In the genomic region with DNA sequence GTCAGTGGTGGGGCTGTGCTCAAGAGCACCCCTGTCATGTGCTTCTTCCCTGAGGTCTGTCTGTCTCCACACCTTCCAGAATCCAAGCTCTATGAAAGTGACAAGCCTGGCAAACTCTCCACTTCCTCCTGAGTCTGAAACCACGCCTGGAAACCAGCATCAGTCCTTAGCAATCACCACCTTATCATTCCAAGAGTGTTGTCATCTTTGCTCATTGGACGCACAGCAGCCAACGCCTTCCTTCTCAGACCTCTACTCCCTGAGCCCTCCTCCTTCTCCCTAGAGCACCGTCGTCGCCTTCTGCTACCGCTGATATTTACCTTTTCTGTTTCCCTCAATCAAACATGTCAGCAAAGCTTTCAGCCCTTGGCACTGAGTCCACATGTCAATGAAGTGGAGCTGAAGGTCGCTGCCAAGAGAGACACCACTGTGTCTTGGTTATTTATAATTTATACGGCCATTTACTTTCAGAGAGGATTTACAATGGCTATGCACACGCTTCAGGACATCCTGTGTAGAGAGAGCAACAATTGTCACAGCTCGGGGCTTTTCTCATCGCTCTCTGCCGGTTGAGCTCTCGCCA, we compare ENCODE assay signal across 10 mouse cellular contexts. TPM values are rescaled to one million over a fixed set of nuclear protein-coding genes. Genes with fewer than 3 reads are reported as not detected.
A peak's percentile ranks its signal among the peaks of the same experiment; 100 is the strongest.
DNase-seq lines count a peak whose midpoint lies in the region; ATAC-seq and TF ChIP-seq lines count a peak whose summit lies in the region.
"Had no signal": no experiment of that assay in that cellular context is flagged by ENCODE, and none has a peak within 500 bp of the region (broad histone marks: within the 10 kb centered on the region; RNA-seq: fewer than 3 reads in every experiment).

No protein-coding gene starts in this region.

- TF ChIP-seq CTCF in layer of hippocampus, adult 2 months (conservative IDR thresholded peaks at IDR 0.05): no peak

- H3K36me3 ChIP-seq in heart, embryonic 16.5 days (ENCODE audit: control insufficient read depth, insufficient read depth): no peaks in the 10 kb centered on the region
- H3K36me3 ChIP-seq in liver, embryonic 16.5 days (ENCODE audit: control insufficient read depth, insufficient read depth): no peaks in the 10 kb centered on the region
- H3K36me3 ChIP-seq in stomach, embryonic 14.5 days (ENCODE audit: control insufficient read depth, insufficient read depth, low read length): no peaks in the 10 kb centered on the region

- no peak for DNase-seq in layer of hippocampus, adult 2 months (ENCODE audit: low spot score in 2 of 2)
- no peak for DNase-seq in layer of hippocampus, adult 8-10 months (ENCODE audit: low spot score in 2 of 2)
- no peak for DNase-seq in layer of hippocampus, adult 9-11 months
- no peak for DNase-seq in adipocyte (ENCODE audit: low spot score)
- DNase-seq in cerebellum, postnatal 14 days: no peak

- peak overlapping the region; percentile 74 for H3K4me3 ChIP-seq in layer of hippocampus, adult 2 months
- peak overlapping the region; percentile 91 for H3K4me3 ChIP-seq in heart, embryonic 16.5 days (ENCODE audit: low read length)
- H3K4me3 ChIP-seq in liver, embryonic 16.5 days (ENCODE audit: low read depth, low read length): peak overlapping the region; percentile 87
- peak overlapping the region; percentile 52; the same call in 1 of the 2 replicates for H3K4me3 ChIP-seq in stomach, embryonic 14.5 days (ENCODE audit: low read depth, low read length)

- no peaks in the 10 kb centered on the region for H3K9me3 ChIP-seq in heart, embryonic 16.5 days (replicated peaks; ENCODE audit: control insufficient read depth, low read length)
- no peaks in the 10 kb centered on the region for H3K9me3 ChIP-seq in liver, embryonic 16.5 days (replicated peaks; ENCODE audit: control insufficient read depth, low read length)
- H3K9me3 ChIP-seq in stomach, embryonic 14.5 days (ENCODE audit: control insufficient read depth, low read depth, low read length): no peaks in the 10 kb centered on the region

- H3K27me3 ChIP-seq in heart, embryonic 16.5 days (ENCODE audit: control insufficient read depth, insufficient read depth, low read length): no peaks in the 10 kb centered on the region
- no peaks in the 10 kb centered on the region for H3K27me3 ChIP-seq in liver, embryonic 16.5 days (ENCODE audit: control insufficient read depth, insufficient read depth, low read depth, low read length)
- no peaks in the 10 kb centered on the region for H3K27me3 ChIP-seq in stomach, embryonic 14.5 days (ENCODE audit: control insufficient read depth, insufficient read depth, low read length)
- H3K27me3 ChIP-seq: Patski had no signal

- ATAC-seq in heart, embryonic 16.5 days (replicated peaks; ENCODE audit: extremely low read depth, insufficient read depth, low FRiP score): no peak
- ATAC-seq in liver, embryonic 16.5 days (ENCODE audit: low read depth): peak; percentile 15; the same call in 1 of the 2 replicates
- no peak for ATAC-seq in stomach, embryonic 14.5 days (ENCODE audit: insufficient number of reproducible peaks, insufficient read depth, low FRiP score, low read depth)

- H3K4me1 ChIP-seq in heart, embryonic 16.5 days (ENCODE audit: control insufficient read depth, insufficient read depth, low read length): peaks cover 23% of the 10 kb centered on the region
- peaks cover 17% of the 10 kb centered on the region for H3K4me1 ChIP-seq in liver, embryonic 16.5 days (ENCODE audit: control insufficient read depth, low read depth, low read length)
- peaks cover 11% of the 10 kb centered on the region for H3K4me1 ChIP-seq in stomach, embryonic 14.5 days (ENCODE audit: control insufficient read depth, insufficient read depth, low read length)

- peak overlapping the region; percentile 91; the same call in 1 of the 2 replicates for H3K27ac ChIP-seq in layer of hippocampus, adult 2 months
- peak overlapping the region; percentile 81 for H3K27ac ChIP-seq in heart, embryonic 16.5 days (ENCODE audit: low read length)
- H3K27ac ChIP-seq in liver, embryonic 16.5 days (ENCODE audit: low read length): peak overlapping the region; percentile 4; the same call in 1 of the 2 replicates
- no peak overlapping the region for H3K27ac ChIP-seq in stomach, embryonic 14.5 days (ENCODE audit: low read length)

- peak overlapping the region; percentile 94 for H3K9ac ChIP-seq in heart, embryonic 16.5 days (ENCODE audit: low read length)
- H3K9ac ChIP-seq in liver, embryonic 16.5 days (ENCODE audit: low read depth, low read length): peak overlapping the region; percentile 89; the same call in 1 of the 2 replicates
- no peak overlapping the region for H3K9ac ChIP-seq in stomach, embryonic 14.5 days (replicated peaks; ENCODE audit: low read depth, low read length)

- 11% methylated on average over 14 of the region's 14 CpGs for WGBS in heart, embryonic 16.5 days
- 27% methylated on average over 14 of the region's 14 CpGs for WGBS in liver, embryonic 16.5 days (ENCODE audit: insufficient replicate concordance)
- 41% methylated on average over 14 of the region's 14 CpGs for WGBS in stomach, embryonic 14.5 days

- H3K4me2 ChIP-seq in heart, embryonic 16.5 days (ENCODE audit: low read depth, low read length): peak overlapping the region; percentile 83
- peak overlapping the region; percentile 97 for H3K4me2 ChIP-seq in liver, embryonic 16.5 days (ENCODE audit: low read depth, low read length)
- peak overlapping the region; percentile 80 for H3K4me2 ChIP-seq in stomach, embryonic 14.5 days (replicated peaks; ENCODE audit: low read depth, low read length)

RNA-seq across cellular contexts. Expression of gene Rcan1, which starts 6.2 kb away (rescaled TPM):
- total RNA-seq in layer of hippocampus, adult 2 months (2021): 10 to 100 TPM; 41.8 to 42.1 TPM
- 10 to 100 TPM; 42.4 to 47.6 (median 45.9) TPM for total RNA-seq in layer of hippocampus, adult 8-10 months (2022)
- 80.7 and 89.2 TPM in 2 replicates for polyA plus RNA-seq in heart, embryonic 16.5 days (2015; fragmentation: Nextera tagmentation; extraction: Ambion mirVana)
- polyA plus RNA-seq in liver, embryonic 16.5 days (2015; fragmentation: Nextera tagmentation; extraction: Ambion mirVana): 7.4 and 7.5 TPM in 2 replicates
- polyA plus RNA-seq in stomach, embryonic 14.5 days (2014; fragmentation: Nextera tagmentation; extraction: Ambion mirVana): 21.2 and 22.8 TPM in 2 replicates

RNA-seq across cellular contexts. Expression of gene Clic6, which starts 21.1 kb away (rescaled TPM):
- total RNA-seq in layer of hippocampus, adult 2 months (2021): 1 to 10 TPM in 1 of 2 experiments, under 1 TPM in 1; 0.69 to 2.2 TPM
- total RNA-seq in layer of hippocampus, adult 8-10 months (2022): 1 to 10 TPM in 3 of 4 experiments, under 1 TPM in 1; 0.72 to 2.5 (median 2.4) TPM
- 1.9 and 3.4 TPM in 2 replicates for polyA plus RNA-seq in heart, embryonic 16.5 days (2015; fragmentation: Nextera tagmentation; extraction: Ambion mirVana)
- polyA plus RNA-seq in liver, embryonic 16.5 days (2015; fragmentation: Nextera tagmentation; extraction: Ambion mirVana): 0.15 and 0.60 TPM in 2 replicates
- 9.2 and 13.0 TPM in 2 replicates for polyA plus RNA-seq in stomach, embryonic 14.5 days (2014; fragmentation: Nextera tagmentation; extraction: Ambion mirVana)
- total RNA-seq: hematopoietic stem cell, adult 5-6 weeks had no signal
